Mouse (Mus musculus): ENCODE measurements at regions not wholly inside any gene's neighbourhood (a gene's known extent, or its start where the extent isn't known, plus 50 kb on each side); places are given as distances from the start of the nearest gene placed in this dataset.
"Not testable (repeated sequence)": the region's sequence is repeated elsewhere in the genome, so short reads cannot be mapped to it uniquely, and the experiment has no call there.

DNA sequence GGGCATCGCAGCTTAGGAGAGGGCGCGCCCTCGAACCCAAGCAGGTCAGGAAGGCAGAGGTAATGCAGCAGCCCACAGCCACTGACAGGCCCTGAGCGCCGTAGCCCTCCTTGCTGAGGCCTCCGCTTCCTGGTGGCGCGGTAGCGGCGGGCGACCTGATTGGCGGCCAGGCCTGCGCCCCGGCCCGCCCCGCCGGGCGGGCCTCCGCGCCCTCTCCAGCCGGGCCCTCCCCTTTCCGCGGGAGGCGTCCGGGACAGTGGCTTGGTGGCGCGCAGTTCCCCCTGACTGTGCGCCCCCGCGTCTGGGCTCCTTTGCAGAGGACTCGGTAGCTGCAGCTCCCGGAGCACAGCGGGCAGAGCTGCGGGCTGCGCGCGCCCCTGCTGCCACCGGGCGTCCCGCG, 242.1 kb downstream of the Gm21863 start:
- peak; percentile 4 for DNase-seq (ENCODE audit: low spot score)
- intact Hi-C loops (cut with DNase I) = not testable (repeated sequence)

DNA sequence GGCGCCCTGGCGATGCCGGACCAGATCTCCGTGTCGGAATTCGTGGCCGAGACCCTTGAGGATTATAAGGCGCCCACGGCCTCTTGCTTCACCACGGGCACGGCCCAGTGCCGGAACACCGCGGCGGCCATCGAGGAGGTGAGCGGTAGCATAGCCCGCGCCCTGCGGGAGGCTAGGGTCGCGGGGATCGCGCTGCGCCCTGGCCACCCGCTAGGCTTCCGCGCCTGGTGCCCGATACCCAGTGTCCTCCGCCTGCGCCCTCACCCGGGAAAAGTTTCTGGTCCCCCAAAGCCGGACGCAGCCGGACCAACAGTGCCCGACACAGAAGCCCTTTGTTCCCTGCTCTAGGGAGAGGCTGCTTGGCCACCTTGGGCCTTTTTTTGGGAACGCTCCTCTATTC, 242.6 kb downstream of the Gm21863 start:
- intact Hi-C loops (cut with DNase I); DNase-seq (ENCODE audit: low spot score): not testable (repeated sequence)

DNA sequence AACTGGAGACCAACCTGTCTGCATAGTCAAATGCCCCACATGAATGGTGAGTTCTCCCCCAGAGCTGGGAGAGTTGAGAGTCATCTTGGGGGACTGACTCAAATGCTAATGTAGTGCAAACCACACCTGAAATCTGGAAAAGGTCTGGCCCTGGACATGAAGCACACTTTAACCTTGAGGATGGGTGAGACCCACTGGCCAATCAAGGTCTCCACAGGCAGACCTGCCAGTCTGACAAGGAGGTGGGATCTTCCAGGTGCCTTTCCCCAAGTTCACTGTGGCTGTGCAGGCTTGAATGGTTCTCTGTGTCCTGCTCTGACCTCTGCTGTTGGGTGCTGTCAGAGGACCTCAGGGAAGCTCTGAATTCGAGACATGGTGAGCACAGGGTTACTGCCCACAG, 269.6 kb downstream of the Gm21863 start:
- DNase-seq (ENCODE audit: low spot score) = not testable (repeated sequence)

DNA sequence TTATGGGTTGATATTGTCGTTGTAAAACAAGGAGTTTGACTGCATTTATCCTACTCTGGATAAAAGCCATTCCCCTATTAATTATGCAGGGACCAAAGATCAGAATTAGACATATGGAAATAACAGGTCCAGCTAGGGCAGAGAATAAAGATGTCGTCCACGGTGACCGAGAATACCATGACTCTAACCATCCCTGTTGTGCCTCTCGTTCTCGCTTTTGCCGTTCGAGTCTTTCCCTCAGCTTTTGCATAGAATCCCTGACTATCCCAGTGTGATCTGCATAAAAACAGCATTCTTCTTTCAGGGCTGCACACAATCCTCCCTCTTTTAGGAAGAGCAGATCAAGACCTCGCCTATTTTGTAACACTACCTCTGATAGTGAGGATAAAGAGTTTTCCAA, 272.5 kb downstream of the Gm21863 start:
- DNase-seq (ENCODE audit: low spot score); intact Hi-C loops (cut with DNase I): not testable (repeated sequence)

More for the DNA sequence above, 269.6 kb downstream of the Gm21863 start:
- intact Hi-C loops (cut with DNase I) = not testable (repeated sequence)

DNA sequence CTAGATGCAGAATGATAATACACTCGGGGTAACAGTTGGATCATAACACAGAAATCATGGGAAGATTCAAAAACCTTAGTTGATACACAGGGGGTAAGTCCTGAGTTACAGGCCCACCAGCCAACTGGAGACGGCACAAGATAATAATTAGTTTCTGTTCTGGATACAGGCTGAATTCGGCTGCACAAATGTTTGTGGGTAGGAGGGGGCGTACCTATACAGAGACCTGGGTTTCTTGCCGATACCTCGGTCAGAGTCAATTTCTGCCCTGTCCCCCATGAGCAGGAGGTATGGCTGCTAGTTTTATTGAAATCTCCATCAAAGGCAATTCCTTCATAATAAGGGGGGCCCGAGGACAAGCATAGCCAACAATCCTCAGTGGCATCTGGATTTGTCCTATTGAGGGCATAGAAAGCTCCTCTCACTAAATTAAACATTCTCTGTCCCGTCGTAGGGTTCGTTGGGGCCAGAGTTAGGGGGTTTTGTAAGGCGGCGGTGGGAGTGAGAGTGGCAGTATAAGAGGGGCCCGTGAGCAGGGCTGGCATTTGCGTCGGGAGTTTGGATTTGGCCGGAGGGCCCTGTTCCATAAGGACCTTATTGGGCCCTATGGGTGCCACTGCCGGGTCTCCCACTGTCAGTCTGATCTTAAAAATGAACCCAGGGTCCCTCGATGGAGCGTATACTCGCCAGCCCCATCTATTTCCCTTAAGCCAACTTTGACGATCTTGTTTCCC, 273.3 kb downstream of the Gm21863 start:
- DNase-seq (ENCODE audit: low spot score); intact Hi-C loops (cut with DNase I): not testable (repeated sequence)

DNA sequence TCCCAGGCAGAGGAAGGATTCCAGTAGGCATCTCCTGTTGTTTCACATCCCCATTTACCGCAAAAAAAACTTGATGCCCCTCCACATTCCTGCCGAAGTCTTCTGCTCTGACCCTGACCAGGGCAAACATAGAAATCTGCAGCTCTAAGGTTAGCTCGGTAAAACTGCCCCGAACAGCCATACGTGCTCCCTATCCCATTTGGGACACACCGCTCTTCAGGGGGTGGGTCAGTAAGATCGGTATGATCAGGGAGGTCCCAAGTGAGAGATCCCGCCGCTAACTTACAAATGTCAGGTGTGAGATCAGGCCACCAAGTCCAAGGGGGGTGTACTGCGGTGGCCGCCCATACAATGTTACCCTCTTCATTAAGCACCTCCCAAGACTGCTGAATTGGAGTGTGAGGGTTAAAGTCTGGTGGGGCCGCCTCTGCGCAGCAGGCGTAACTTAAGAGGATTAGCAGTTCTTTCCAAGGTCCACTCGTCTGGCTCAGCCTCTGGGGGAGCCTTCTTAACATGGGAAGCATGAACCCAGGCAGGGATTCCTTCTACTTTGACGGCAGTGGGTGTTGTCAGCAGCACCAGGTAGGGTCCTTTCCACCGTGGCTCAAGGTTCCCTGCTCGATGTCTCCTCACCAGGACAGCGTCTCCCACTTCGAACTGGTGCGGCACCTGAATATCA, 274.2 kb downstream of the Gm21863 start:
- DNase-seq (ENCODE audit: low spot score); intact Hi-C loops (cut with DNase I): not testable (repeated sequence)

DNA sequence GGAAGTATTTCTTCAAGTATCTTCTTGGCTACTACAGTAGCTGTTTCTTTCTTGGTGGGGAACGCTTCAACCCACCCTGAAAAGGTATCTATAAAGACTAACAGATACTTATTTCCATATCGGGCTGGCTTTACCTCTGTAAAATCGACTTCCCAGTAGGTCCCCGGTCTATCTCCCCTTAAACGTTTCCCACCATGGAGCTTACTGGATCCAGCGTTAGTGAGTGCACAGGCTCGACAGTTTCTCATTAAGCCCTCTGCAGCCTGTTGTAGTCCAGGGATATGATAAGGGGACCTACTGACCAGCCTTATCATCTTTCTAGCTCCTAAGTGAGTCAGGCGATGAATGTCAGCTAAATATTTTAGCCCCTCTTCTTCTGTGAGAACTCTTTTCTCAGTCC, 275.1 kb downstream of the Gm21863 start:
- intact Hi-C loops (cut with DNase I); DNase-seq (ENCODE audit: low spot score): not testable (repeated sequence)

DNA sequence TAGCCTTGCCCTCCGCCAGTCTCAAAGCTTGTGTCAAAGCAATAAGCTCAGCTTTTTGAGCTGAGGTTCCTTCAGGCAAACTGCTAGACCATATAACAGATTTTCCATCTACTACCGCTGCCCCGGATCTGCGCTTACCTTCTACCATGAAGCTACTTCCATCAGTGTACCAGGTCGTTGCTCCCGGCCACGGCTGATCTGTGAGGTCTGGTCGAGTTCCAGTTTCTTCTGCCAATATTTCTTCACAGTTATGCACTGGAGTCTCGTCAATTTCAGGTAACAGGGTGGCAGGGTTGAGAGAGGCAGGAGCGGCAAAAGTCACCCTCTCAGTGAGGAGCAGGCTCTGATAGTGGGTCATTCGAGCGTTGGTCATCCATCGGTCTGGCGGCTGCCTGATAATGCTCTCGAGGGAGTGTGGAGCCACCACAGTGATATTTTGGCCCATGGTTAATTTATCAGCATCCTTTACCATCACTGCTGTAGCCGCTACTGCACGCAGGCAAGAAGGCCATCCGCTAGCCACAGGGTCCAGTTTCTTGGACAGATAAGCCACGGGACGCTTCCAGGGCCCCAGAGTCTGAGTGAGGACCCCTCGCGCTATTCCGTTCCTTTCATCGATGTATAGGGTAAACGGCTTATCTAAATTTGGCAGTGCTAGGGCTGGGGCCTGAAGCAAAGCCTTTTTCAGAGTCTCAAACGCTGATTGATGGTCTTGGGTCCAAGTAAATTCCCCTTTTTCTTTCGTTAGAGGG, 276.0 kb downstream of the Gm21863 start:
- intact Hi-C loops (cut with DNase I) = no loop called here
- DNase-seq (ENCODE audit: low spot score) = no peak

DNA sequence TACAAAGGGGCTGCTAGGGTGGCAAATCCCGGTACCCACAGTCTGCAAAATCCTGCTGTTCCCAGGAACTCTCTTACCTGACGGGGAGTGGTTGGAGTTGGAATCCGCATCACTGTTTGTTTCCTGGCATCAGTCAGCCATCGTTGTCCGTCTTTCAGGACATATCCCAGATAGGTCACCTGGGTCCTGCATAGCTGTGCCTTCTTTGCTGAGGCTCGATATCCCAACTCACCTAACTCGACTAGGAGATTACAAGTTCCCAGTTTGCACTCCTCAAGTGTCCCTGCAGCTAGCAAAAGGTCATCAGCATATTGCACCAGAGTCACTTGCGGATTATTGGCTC, 276.6 kb downstream of the Gm21863 start:
- DNase-seq (ENCODE audit: low spot score) = no peak

DNA sequence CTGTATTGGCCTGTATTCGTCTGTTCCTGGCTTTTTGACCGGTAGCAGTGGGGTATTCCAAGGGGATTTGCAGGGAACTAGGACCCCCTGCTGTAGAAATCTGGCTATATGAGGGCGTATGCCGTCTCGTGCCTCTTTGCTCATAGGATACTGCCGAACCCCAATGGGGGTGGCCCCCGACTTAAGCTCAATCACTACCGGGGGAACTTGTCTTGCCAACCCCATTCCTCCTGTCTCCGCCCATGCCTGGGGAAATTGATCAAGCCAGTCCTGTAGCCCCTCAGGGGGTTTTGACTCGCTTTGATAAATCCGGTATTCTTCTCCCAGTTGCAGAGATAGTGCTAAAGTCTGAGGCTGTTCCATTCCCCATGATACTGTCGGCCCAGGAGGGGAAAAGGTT, 277.2 kb downstream of the Gm21863 start:
- DNase-seq (ENCODE audit: low spot score) = no peak
- intact Hi-C loops (cut with DNase I) = no loop called here

More for the DNA sequence above, 276.6 kb downstream of the Gm21863 start:
- intact Hi-C loops (cut with DNase I) = no loop called here

DNA sequence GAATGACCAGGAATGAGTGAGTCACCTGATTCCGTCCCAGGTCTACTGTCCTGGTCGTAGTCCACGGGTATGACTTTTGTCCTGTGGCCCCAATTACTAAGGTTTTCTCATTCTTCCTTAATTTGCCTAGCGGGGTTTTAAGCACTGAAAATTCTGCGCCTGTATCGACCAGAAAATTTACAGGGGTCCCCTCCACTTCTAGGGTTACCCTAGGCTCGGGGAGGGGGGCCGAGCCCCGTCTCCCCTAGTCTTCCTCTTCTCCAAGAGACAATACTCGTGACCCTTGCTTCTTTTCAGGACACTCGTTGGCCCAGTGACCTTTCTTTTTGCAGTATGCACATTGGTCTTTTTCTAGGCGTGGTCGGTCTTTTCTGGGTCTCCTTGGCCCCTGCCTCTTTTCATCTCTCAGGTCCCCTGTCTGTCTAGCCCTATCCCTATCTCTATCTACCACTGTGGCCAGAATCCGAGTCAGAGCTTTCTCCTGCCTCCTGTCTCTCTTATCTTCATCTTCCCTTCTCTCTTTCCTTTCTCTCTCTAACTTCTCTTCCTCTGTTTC, 277.8 kb downstream of the Gm21863 start:
- intact Hi-C loops (cut with DNase I) = no loop called here
- DNase-seq (ENCODE audit: low spot score) = no peak

DNA sequence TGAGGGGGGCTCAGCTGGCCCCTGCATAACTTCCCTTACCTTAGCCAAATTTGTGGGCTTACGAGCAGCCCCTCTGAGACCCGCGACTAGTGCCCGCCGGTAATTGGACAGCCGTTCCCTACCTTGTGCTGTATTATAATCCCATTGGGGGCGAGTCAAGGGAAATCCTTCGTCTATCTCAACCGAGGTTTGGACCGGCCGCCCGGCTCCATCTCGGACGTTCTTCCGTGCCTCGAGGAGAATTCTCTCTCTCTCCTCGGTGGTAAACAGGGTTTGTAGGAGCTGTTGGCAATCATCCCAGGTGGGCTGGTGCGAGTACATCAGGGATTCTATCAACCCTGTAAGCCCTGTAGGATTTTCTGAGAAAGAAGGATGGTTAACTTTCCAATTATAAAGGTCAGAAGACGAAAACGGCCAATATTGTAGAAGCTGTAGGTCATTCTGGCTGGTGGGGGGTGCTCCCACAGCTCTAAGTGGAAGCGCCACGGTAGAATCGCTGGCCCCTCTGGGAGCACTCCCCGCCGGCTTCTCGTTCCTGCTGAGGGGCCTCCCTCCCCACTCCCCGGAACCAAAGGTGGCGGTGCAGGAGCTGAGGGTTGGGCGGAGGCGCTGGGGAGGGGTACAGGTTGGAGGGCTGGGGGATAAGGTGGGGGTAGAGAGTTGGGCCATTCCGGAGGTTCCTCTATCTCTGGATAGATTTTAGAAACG, 278.6 kb downstream of the Gm21863 start:
- no peak for DNase-seq (ENCODE audit: low spot score)
- intact Hi-C loops (cut with DNase I) = no loop called here

DNA sequence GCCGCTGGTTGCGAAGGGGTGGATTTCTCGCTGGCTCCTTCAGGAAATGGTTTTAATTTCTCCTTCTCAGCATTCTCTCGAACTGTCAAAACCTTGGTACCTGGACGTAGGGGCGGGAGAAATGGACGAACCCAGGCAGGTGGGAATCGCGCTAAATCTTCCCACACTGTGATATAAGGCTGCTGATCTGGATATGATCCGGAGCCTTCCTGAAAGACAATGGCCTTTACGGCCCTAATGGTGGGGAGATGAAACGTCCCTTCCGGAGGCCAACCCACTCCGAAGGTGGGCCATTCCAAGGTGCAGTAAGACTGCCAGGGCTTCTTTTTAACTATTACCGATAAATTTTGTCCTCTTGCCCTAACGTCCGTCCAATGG, 279.1 kb downstream of the Gm21863 start:
- no peak for DNase-seq (ENCODE audit: low spot score)
- intact Hi-C loops (cut with DNase I) = no loop called here

DNA sequence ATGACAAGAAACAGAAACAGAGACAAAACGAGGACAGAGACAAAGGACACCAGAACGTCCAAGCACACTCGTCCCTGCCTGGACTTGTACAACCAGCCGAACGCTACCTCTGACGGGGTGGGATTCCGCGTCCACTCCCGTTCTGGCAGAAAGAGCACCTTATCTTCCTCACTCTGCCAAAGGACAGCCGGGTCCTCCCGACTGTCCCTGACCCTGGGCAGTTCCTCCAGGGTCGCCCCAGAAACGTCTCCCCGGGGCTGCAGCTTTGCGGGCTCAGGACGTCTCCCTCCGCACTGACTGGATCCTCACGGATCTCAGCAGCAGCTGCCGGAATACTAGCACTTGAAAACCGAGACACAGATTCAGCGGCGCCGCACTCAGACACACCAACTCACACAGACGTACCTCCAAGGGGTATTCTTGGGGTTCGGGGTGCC, 279.6 kb downstream of the Gm21863 start:
- intact Hi-C loops (cut with DNase I) = no loop called here
- DNase-seq (ENCODE audit: low spot score) = no peak
